Mouse (Mus musculus): ENCODE results near the gene Hnrnpll.

Gene Hnrnpll

GRCm38 (mm10) chr17:80061783-80062619 is at the start of gene Hnrnpll:
TSS of gene Hnrnpll (minus strand) at chr17:80062334.
- peak; percentile 93 to 99 for DNase-seq (ENCODE audit: low spot score in 2 of 2)

- DNase-seq (ENCODE audit: low spot score in 2 of 2): no peak
Measured at GRCm38 (mm10) chr17:80105348-80105978, 43.3 kb upstream of the Hnrnpll start.

- DNase-seq (ENCODE audit: low spot score in 2 of 2): no peak
Measured at GRCm38 (mm10) chr17:80099823-80100222, 37.7 kb upstream of the Hnrnpll start.

- no peak for DNase-seq (ENCODE audit: low spot score in 2 of 2)
Measured at GRCm38 (mm10) chr17:80097221-80097620, 35.1 kb upstream of the Hnrnpll start.

- no peak for DNase-seq (ENCODE audit: low spot score in 2 of 2)
Measured at GRCm38 (mm10) chr17:80096720-80097114, 34.6 kb upstream of the Hnrnpll start.

- peak in 1 of 2 experiments; percentile 49 for DNase-seq (ENCODE audit: low spot score in 2 of 2)
Measured at GRCm38 (mm10) chr17:80096043-80096719, 34.0 kb upstream of the Hnrnpll start.

- DNase-seq (ENCODE audit: low spot score in 2 of 2): no peak
Measured at GRCm38 (mm10) chr17:80095254-80095899, 33.2 kb upstream of the Hnrnpll start.

GRCm38 (mm10) chr17:80091879-80092549 is 29.9 kb upstream of the Hnrnpll start:
- no peak for DNase-seq (ENCODE audit: low spot score in 2 of 2)

GRCm38 (mm10) chr17:80090551-80090950 is 28.4 kb upstream of the Hnrnpll start:
- no peak for DNase-seq (ENCODE audit: low spot score in 2 of 2)

GRCm38 (mm10) chr17:80088168-80088567 is 26.0 kb upstream of the Hnrnpll start:
- no peak for DNase-seq (ENCODE audit: low spot score in 2 of 2)

- DNase-seq (ENCODE audit: low spot score in 2 of 2): no peak
Measured at GRCm38 (mm10) chr17:80086591-80086990, 24.5 kb upstream of the Hnrnpll start.

- DNase-seq (ENCODE audit: low spot score in 2 of 2): peak; percentile 44 to 80
Measured at GRCm38 (mm10) chr17:80084424-80084823, 22.3 kb upstream of the Hnrnpll start.

- DNase-seq (ENCODE audit: low spot score in 2 of 2): no peak
Measured at GRCm38 (mm10) chr17:80083223-80083622, 21.1 kb upstream of the Hnrnpll start.

- peak; percentile 32 to 54 for DNase-seq (ENCODE audit: low spot score in 2 of 2)
Measured at GRCm38 (mm10) chr17:80078726-80079125, 16.6 kb upstream of the Hnrnpll start.

GRCm38 (mm10) chr17:80067257-80067656 is 5.1 kb upstream of the Hnrnpll start:
- no peak for DNase-seq (ENCODE audit: low spot score in 2 of 2)

GRCm38 (mm10) chr17:80063840-80064495 is 1.8 kb upstream of the Hnrnpll start:
- no peak for DNase-seq (ENCODE audit: low spot score in 2 of 2)

- DNase-seq (ENCODE audit: low spot score in 2 of 2): no peak
Measured at GRCm38 (mm10) chr17:80063386-80063785, 1.3 kb upstream of the Hnrnpll start.

- DNase-seq (ENCODE audit: low spot score in 2 of 2): no peak
Measured at GRCm38 (mm10) chr17:80062620-80063010, 481 bp upstream of the Hnrnpll start.

GRCm38 (mm10) chr17:80060828-80061782 is 1.0 kb downstream of the Hnrnpll start:
- DNase-seq (ENCODE audit: low spot score in 2 of 2): no peak

GRCm38 (mm10) chr17:80060151-80060550 is 2.0 kb downstream of the Hnrnpll start:
- DNase-seq (ENCODE audit: low spot score in 2 of 2): no peak
